Mouse (Mus musculus): Measurements from ENCODE around the gene 8030411F24Rik. TPM values are rescaled to one million over a fixed set of nuclear protein-coding genes. Genes with fewer than 3 reads are reported as not detected.

The 8030411F24Rik gene
- polyA plus RNA-seq, 1 experiment from 2014 or later = not detected

DNA sequence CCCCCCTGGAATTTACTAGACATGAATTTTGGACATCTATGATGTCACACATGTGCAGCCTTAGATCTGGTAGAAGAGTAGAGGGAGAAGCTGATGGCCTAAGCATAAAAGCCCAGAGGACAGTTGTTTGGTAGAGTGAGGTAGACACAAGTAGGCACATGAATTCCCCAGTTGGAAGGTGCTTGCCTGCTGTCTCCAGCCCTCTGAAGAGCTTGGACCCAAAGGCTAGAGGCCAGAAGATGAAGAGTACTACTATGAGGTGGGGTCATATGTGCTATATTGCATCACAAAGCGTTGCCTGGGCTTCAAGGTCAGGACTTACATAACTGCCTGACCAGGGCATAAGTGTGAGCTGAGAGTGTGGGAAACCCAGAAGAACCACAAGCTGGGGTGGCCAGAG, 16.7 kb downstream of the 8030411F24Rik start, which contains the start of gene Cst8:
Gene Cst8, plus strand, starts transcription at position 301 of the 400 bp plus-strand sequence.
- Histone ChIP-seq H3K9me3 (ENCODE audit: control insufficient read depth, low read length) (no peaks in the 10 kb centered on the region), H3K27ac (replicated peaks) (no peak within 1 kb of the TSS), H3K4me1 (replicated peaks; ENCODE audit: control insufficient read depth, insufficient read depth) (no peaks in the 10 kb centered on the region), H3K36me3 (ENCODE audit: control insufficient read depth, insufficient read depth, low read length) (no peaks in the 10 kb centered on the region), H3K27me3 (ENCODE audit: control insufficient read depth, insufficient read depth, low read length) (no peaks in the 10 kb centered on the region), H3K4me2 (replicated peaks; ENCODE audit: low read depth) (no peak within 1 kb of the TSS), H3K9ac (ENCODE audit: low read length) (no peak within 1 kb of the TSS), H3K4me3 (ENCODE audit: low read depth, low read length) (no peak within 1 kb of the TSS)
- TF ChIP-seq EP300 (optimal IDR thresholded peaks at IDR 0.05) (no peak), CTCF (IDR thresholded peaks at IDR 0.05; ENCODE audit: low read depth) (no peak)
- no peak for DNase-seq (ENCODE audit: low spot score)
- 84% methylated on average over 1 of the region's 1 CpGs for WGBS
- no peak for ATAC-seq (ENCODE audit: low FRiP score, low TSS enrichment)

DNA sequence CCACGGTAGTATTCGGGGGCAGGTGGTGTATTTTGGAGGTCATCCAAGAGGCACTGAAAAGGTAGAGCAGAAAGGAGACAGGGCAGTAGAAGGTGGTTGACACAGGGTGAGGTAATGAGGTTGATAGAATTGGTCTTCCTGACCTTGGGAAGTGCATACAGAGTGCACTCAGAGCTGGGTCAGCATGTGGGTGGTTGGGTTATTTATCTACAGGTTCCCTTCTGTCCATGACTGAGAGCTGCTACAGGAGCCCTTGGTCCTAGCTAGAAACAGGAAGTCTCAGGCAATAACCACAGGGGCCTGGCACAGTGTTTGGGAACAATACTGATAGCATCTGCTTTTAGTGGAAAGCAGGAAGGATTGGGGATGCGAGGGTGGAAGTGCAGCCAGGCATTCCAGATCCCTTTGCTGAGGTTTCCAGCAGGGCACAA, 19.7 kb downstream of the 8030411F24Rik start:
- TF ChIP-seq EP300 (optimal IDR thresholded peaks at IDR 0.05) (no peak), CTCF (IDR thresholded peaks at IDR 0.05; ENCODE audit: low read depth) (no peak)
- 41% methylated on average over 3 of the region's 3 CpGs for WGBS
- Histone ChIP-seq H3K36me3 (ENCODE audit: control insufficient read depth, insufficient read depth, low read length) (no peaks in the 10 kb centered on the region), H3K27me3 (ENCODE audit: control insufficient read depth, insufficient read depth, low read length) (no peaks in the 10 kb centered on the region), H3K4me2 (replicated peaks; ENCODE audit: low read depth) (no peak overlapping the region), H3K27ac (replicated peaks) (no peak overlapping the region), H3K9me3 (ENCODE audit: control insufficient read depth, low read length) (no peaks in the 10 kb centered on the region), H3K9ac (ENCODE audit: low read length) (no peak overlapping the region), H3K4me3 (ENCODE audit: low read depth, low read length) (no peak overlapping the region), H3K4me1 (replicated peaks; ENCODE audit: control insufficient read depth, insufficient read depth) (no peaks in the 10 kb centered on the region)
- no peak for DNase-seq (ENCODE audit: low spot score)
- ATAC-seq (ENCODE audit: low FRiP score, low TSS enrichment) = peak; percentile 47; the same call in 1 of the 2 replicates

DNA sequence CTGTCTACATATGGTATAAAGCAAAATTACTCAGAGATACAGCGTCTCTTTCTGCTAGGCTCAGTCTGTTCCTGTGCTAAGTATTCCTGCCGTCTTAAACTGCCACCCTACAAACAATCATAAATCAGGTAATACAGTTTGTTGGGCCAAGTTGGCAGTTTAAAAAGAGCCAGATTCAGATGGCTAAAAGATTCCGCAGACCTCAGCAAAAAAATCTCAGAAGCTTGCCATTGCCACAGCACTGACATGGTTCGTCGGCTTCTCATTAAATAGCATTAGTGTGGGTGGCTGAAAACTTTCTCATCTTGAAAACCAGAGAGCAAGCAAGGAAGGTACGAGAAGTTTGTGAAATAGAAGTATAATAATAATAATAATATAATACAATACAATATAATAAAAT, 24.9 kb downstream of the 8030411F24Rik start:
- Histone ChIP-seq H3K4me3 (ENCODE audit: low read depth, low read length) (no peak overlapping the region), H3K4me1 (replicated peaks; ENCODE audit: control insufficient read depth, insufficient read depth) (no peaks in the 10 kb centered on the region), H3K27me3 (ENCODE audit: control insufficient read depth, insufficient read depth, low read length) (no peaks in the 10 kb centered on the region), H3K4me2 (replicated peaks; ENCODE audit: low read depth) (no peak overlapping the region), H3K9me3 (ENCODE audit: control insufficient read depth, low read length) (no peaks in the 10 kb centered on the region), H3K27ac (replicated peaks) (no peak overlapping the region), H3K36me3 (ENCODE audit: control insufficient read depth, insufficient read depth, low read length) (no peaks in the 10 kb centered on the region), H3K9ac (ENCODE audit: low read length) (no peak overlapping the region)
- WGBS = 51% methylated on average over 6 of the region's 6 CpGs
- DNase-seq (ENCODE audit: low spot score) (no peak), ATAC-seq (ENCODE audit: low FRiP score, low TSS enrichment) (no peak)
- no peak for TF ChIP-seq EP300 (optimal IDR thresholded peaks at IDR 0.05)
- TF ChIP-seq CTCF (IDR thresholded peaks at IDR 0.05; ENCODE audit: low read depth) = no peak

DNA sequence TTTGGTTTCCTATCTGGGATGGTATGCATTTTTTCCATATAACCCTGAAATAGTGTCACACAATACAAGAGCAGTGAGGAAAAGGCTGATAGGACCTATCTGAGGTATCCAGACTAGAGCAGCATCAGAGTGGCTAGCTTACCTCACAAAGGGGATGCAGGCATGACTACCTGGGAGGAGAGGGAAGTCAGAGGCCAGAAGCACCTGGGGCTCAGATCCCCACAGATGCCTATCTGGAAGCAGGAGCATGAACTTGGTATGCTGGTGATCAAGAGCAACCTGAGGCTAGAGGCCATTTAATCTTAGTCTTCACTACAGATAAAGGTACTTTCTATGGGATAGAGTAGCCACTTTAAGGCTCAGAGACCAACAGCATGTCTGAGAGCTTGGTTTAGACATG, 38.1 kb downstream of the 8030411F24Rik start, which contains the start of gene Cst13:
Gene Cst13, plus strand, starts transcription at position 173 of the 400 bp plus-strand sequence.
- Histone ChIP-seq H3K27me3 (ENCODE audit: control insufficient read depth, insufficient read depth, low read length) (no peaks in the 10 kb centered on the region), H3K4me3 (ENCODE audit: low read depth, low read length) (no peak within 1 kb of the TSS), H3K9me3 (ENCODE audit: control insufficient read depth, low read length) (no peaks in the 10 kb centered on the region), H3K4me1 (replicated peaks; ENCODE audit: control insufficient read depth, insufficient read depth) (no peaks in the 10 kb centered on the region), H3K9ac (ENCODE audit: low read length) (no peak within 1 kb of the TSS), H3K27ac (replicated peaks) (no peak within 1 kb of the TSS), H3K4me2 (replicated peaks; ENCODE audit: low read depth) (no peak within 1 kb of the TSS), H3K36me3 (ENCODE audit: control insufficient read depth, insufficient read depth, low read length) (no peaks in the 10 kb centered on the region)
- DNase-seq (ENCODE audit: low spot score) (no peak), ATAC-seq (ENCODE audit: low FRiP score, low TSS enrichment) (no peak)
- TF ChIP-seq CTCF (IDR thresholded peaks at IDR 0.05; ENCODE audit: low read depth) (no peak), EP300 (optimal IDR thresholded peaks at IDR 0.05) (no peak)

DNA sequence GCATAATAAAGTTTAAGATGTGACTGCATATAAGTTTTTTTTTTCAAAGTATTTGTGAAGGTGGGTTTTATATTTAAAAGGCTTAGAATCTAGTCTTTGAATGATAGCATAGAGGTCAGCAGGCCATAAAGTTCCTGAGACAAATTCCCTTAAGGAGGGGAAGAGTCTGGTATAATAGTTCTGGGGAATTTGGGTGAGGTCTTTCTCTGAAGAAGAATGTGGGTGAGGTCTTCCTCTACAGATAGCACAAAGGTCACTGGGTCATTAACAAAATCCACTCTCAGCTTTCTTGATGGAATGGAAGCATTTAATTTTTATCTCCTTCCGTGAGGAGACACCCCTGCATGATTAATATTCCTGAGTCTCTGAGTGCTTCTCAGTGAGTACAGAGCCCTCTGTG, 44.2 kb downstream of the 8030411F24Rik start:
- H3K9ac ChIP-seq (ENCODE audit: low read length) = no peak overlapping the region
- no peak for ATAC-seq (ENCODE audit: low FRiP score, low TSS enrichment)
- no peaks in the 10 kb centered on the region for H3K36me3 ChIP-seq (ENCODE audit: control insufficient read depth, insufficient read depth, low read length)
- DNase-seq (ENCODE audit: low spot score) = no peak
- H3K4me1 ChIP-seq (replicated peaks; ENCODE audit: control insufficient read depth, insufficient read depth) = no peaks in the 10 kb centered on the region
- H3K4me3 ChIP-seq (ENCODE audit: low read depth, low read length) = no peak overlapping the region
- no peak overlapping the region for H3K27ac ChIP-seq (replicated peaks)
- WGBS = 33% methylated on average over 1 of the region's 1 CpGs
- H3K27me3 ChIP-seq (ENCODE audit: control insufficient read depth, insufficient read depth, low read length) = no peaks in the 10 kb centered on the region
- TF ChIP-seq CTCF (IDR thresholded peaks at IDR 0.05; ENCODE audit: low read depth) (no peak), EP300 (optimal IDR thresholded peaks at IDR 0.05) (no peak)
- H3K4me2 ChIP-seq (replicated peaks; ENCODE audit: low read depth) = no peak overlapping the region
- H3K9me3 ChIP-seq (ENCODE audit: control insufficient read depth, low read length) = no peaks in the 10 kb centered on the region

DNA sequence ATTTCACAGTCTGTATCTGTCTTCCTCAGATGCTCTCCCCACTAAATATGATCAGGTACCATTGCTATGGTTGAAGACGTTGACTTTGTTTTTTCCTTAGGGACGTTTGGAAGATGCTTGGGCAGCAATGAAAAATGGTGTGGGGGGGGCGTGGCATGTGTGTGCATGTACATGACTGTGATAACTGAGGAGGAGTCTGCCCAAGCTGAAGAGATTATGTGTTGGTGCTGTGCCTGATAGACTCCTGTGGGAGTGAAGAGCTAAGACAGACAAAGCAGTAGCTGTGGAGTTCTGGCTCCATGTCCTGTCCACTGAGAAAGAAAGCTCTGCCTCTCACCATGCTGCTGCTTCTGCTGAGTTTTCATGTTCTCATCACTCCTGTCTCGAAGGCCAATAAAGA, 53.1 kb downstream of the 8030411F24Rik start, which contains the start of gene Cst9:
Gene Cst9, plus strand, starts transcription at position 236 of the 400 bp plus-strand sequence.
- no peaks in the 10 kb centered on the region for H3K4me1 ChIP-seq (replicated peaks; ENCODE audit: control insufficient read depth, insufficient read depth)
- no peaks in the 10 kb centered on the region for H3K27me3 ChIP-seq (ENCODE audit: control insufficient read depth, insufficient read depth, low read length)
- no peak within 1 kb of the TSS for H3K4me3 ChIP-seq (ENCODE audit: low read depth, low read length)
- no peak for TF ChIP-seq EP300 (optimal IDR thresholded peaks at IDR 0.05)
- no peak for TF ChIP-seq CTCF (IDR thresholded peaks at IDR 0.05; ENCODE audit: low read depth)
- no peak for ATAC-seq (ENCODE audit: low FRiP score, low TSS enrichment)
- no peak within 1 kb of the TSS for H3K9ac ChIP-seq (ENCODE audit: low read length)
- WGBS = 40% methylated on average over 4 of the region's 4 CpGs
- no peak for DNase-seq (ENCODE audit: low spot score)
- H3K27ac ChIP-seq (replicated peaks) = no peak within 1 kb of the TSS
- no peaks in the 10 kb centered on the region for H3K9me3 ChIP-seq (ENCODE audit: control insufficient read depth, low read length)
- no peak within 1 kb of the TSS for H3K4me2 ChIP-seq (replicated peaks; ENCODE audit: low read depth)
- no peaks in the 10 kb centered on the region for H3K36me3 ChIP-seq (ENCODE audit: control insufficient read depth, insufficient read depth, low read length)

Other genes starting within 250 kb of the 8030411F24Rik start
- 54.4 and 57.1 TPM in 2 replicates for gene Nxt1, start 109.4 kb upstream of the 8030411F24Rik start, polyA plus RNA-seq (2015; fragmentation: Nextera tagmentation; extraction: Ambion mirVana)
- 8.0 and 9.4 TPM in 2 replicates for gene Gzf1, start 101.0 kb upstream of the 8030411F24Rik start, polyA plus RNA-seq (2015; fragmentation: Nextera tagmentation; extraction: Ambion mirVana)
- 2.2 and 2.4 TPM in 2 replicates for gene Napb, start 49.5 kb upstream of the 8030411F24Rik start, polyA plus RNA-seq (2015; fragmentation: Nextera tagmentation; extraction: Ambion mirVana)
- not detected in 2 replicates for gene Cstl1, start 31.7 kb upstream of the 8030411F24Rik start, polyA plus RNA-seq (2015; fragmentation: Nextera tagmentation; extraction: Ambion mirVana)
- 0.98 and 1.2 TPM in 2 replicates for gene Cst11, start 10.5 kb upstream of the 8030411F24Rik start, polyA plus RNA-seq (2015; fragmentation: Nextera tagmentation; extraction: Ambion mirVana)
- 0.25 TPM in 1 of 2 replicates, not detected in the other for gene Cst12, start 7.4 kb downstream of the 8030411F24Rik start, polyA plus RNA-seq (2015; fragmentation: Nextera tagmentation; extraction: Ambion mirVana)
- gene Cst8, start 16.8 kb downstream of the 8030411F24Rik start, polyA plus RNA-seq (2015; fragmentation: Nextera tagmentation; extraction: Ambion mirVana) = 35.6 and 46.3 TPM in 2 replicates
- 0.17 TPM in 1 of 2 replicates, not detected in the other for gene Cst13, start 38.1 kb downstream of the 8030411F24Rik start, polyA plus RNA-seq (2015; fragmentation: Nextera tagmentation; extraction: Ambion mirVana)
- not detected in 2 replicates for gene Cst9, start 53.1 kb downstream of the 8030411F24Rik start, polyA plus RNA-seq (2015; fragmentation: Nextera tagmentation; extraction: Ambion mirVana)
- not detected in 2 replicates for gene 9230104L09Rik, start 83.0 kb downstream of the 8030411F24Rik start, polyA plus RNA-seq (2015; fragmentation: Nextera tagmentation; extraction: Ambion mirVana)
- gene Cst3, start 93.7 kb downstream of the 8030411F24Rik start, polyA plus RNA-seq (2015; fragmentation: Nextera tagmentation; extraction: Ambion mirVana) = 595 and 599 TPM in 2 replicates
- not detected in 2 replicates for gene Gm1330, start 221.2 kb downstream of the 8030411F24Rik start, polyA plus RNA-seq (2015; fragmentation: Nextera tagmentation; extraction: Ambion mirVana)
- not detected in 2 replicates for gene Gm10750, start 235.2 kb downstream of the 8030411F24Rik start, polyA plus RNA-seq (2015; fragmentation: Nextera tagmentation; extraction: Ambion mirVana)

All from stomach, postnatal 0 days (tissue).